Mouse (Mus musculus): ENCODE measurements around the gene Mob3c.

Mob3c gene

DNA sequence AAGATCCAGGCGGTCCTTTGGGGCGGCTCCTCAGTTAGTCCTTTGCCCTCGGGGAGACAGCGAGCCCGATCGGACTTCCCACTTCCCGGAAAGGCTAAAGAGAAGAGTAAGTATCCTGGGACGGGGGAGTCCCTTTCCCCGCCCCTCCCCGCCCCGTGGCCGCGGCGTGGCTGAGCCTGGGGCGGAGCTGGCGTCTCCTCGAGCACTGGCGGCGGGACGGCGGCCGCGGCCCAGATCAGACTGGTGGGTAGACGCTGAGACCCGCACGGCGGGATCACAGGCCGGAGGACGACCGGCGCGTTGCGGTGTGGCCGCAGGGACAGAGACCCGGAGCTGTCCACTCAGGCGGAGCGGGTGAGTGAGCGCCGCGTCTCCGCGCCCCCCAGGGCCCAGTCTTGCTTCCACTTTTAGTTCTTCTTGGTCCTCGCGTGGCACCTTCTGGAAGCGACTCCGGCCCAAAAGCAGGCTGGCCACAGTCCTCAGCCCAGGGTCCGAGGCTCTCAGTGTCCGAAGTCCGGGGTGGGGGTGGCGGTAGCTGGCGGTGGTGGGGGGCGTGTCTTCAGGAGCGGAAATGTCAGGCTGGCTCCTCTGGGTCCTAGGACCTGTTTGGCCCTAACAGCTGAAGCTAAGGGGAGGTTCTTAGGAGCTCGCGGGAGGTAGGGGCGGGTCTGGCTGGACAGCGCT, at the start of gene Mob3c:
Mob3c (plus strand) TSS at position 205 of the 684 bp plus-strand sequence.
- peak; percentile 90 to 95 for DNase-seq (ENCODE audit: inconsistent age in 2 of 2, low spot score in 1 of 2)

DNA sequence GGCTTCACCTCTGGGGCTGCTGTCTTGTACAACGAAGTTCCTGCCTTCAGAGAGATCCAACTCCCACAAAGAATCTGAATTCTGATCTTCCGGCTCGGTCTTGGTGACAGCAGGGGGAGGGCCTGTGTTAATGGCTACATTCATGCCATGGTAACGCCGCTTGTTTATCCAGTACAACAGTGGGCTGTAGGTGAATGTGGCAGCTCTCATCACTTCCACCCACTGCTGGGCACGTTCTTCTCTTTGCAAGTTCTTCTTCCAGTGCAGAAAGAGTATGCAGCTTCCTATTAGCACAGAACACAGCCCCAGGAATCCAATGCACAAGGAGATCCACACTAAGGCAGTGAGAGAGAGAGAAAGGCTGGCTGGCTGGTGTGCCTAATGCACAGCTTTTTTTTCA, 47.6 kb upstream of the Mob3c start:
- no peak for DNase-seq (ENCODE audit: inconsistent age in 2 of 2, low spot score in 1 of 2)

GRCm38 (mm10) chr4:115780918-115781317, 47.0 kb upstream of the Mob3c start, which contains the start of gene Tex38:
Gene Tex38 (minus strand): TSS chr4:115781018.
- no peak for DNase-seq (ENCODE audit: inconsistent age in 2 of 2, low spot score in 1 of 2)

- peak; percentile 83 to 90 for DNase-seq (ENCODE audit: inconsistent age in 2 of 2, low spot score in 1 of 2)
Observed at GRCm38 (mm10) chr4:115782026-115782805, 45.7 kb upstream of the Mob3c start.

DNA sequence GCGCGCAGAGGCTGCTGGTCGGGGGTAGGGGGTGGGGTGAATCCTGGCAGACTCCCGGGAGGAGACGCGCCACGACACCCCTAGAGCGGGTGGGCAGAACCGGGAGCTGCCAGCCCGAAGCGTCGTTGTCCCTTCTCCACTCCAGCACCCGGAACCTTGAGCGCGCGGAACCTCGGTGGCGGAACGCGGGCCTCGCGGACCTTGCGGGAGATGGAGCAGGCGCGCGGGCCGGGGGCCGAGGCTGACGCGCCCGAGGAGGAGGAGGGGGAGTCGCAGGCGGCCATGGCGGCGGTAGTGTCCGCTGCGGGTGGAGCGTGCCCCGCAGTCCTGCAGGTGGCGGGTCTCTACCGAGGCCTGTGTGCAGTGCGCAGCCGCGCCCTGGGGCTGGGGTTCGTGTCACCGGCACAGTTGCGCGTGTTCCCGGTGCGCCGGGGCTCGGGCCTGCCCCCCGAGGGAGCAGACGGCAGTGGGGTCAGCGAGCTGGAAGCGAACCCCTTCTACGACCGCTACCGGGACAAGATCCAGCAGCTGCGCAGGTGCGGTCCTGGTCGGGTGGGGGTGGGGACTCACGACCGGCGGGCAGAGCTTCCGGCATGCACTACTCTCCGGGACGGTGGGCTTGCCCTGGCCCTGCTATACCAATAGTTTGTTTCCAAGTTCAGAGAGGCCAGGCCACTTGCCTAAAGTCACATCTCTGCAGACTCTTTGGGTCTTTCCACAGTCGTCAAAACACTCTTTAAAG, 43.0 kb upstream of the Mob3c start, which contains the start of gene Atpaf1:
Atpaf1 (plus strand) TSS at position 44 of the 742 bp plus-strand sequence.
- peak; percentile 85 to 93 for DNase-seq (ENCODE audit: inconsistent age in 2 of 2, low spot score in 1 of 2)

DNA sequence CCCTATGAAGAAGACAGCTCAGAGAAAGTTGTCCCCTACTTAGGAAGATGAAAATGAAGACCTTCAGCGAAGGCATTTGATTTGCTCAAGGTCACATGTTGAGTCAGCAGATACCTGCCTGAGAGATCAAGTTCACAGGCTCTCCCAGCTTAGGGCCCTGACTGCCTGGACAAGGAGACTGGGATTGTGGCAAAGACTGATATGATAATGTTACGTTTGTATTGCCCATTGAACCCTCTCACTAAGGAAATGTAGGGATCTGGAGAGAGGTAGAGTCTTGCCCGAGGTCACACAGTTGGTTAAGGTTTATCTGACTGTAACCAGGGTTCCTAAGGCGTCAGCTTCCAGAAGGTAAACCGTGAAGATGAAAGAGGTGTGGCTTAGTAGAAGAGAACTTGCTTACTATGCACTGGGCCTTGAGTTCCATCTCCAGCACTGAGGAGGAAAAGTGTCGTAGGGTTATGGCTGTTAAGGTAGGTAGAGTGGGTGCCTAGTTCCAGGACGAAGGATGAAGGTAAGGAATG, 42.3 kb upstream of the Mob3c start:
- peak; percentile 41 to 84 for DNase-seq (ENCODE audit: inconsistent age in 2 of 2, low spot score in 1 of 2)

- no peak for DNase-seq (ENCODE audit: inconsistent age in 2 of 2, low spot score in 1 of 2)
Observed at GRCm38 (mm10) chr4:115790864-115791263, 37.0 kb upstream of the Mob3c start.

DNA sequence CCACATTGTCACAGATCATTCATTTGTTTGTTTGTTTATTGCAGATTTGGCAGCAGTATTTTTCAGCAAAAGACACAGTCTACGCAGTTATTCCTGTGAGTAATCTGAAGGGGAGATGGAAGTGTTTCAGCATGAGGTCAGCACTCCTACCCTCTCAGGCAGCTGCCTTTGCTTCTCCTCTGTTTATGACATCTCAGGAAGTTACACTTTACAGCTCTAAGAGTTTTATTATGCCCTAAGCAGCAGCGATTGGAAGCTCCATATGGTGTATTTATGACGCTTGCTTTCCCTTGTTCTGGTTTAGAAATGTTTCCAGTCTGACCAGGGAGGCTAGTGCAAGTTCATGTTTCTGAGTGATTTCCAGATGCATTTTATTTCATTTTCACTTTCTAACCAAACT, 32.5 kb upstream of the Mob3c start:
- DNase-seq (ENCODE audit: inconsistent age in 2 of 2, low spot score in 1 of 2): no peak

DNA sequence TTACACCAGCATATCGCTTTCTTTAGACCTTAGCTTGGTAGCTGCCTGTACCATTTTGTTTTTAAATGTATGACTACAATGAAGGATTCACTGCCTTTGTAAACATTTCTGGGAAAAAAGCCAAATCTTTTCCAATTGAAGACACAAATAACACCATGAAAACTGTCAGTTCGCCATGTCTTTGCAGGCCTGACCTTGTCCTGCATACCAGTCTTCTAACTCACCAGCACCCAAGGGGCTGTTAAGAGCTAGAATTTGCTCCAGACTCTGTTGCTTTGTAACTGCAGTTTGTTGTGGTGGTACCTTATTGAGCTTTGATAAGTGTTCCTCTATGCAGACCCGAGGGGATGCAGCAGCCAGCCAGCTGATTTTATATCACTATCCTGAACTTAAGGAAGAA, 27.9 kb upstream of the Mob3c start:
- peak; percentile 72 to 89 for DNase-seq (ENCODE audit: inconsistent age in 2 of 2, low spot score in 1 of 2)

GRCm38 (mm10) chr4:115812326-115812725, 15.6 kb upstream of the Mob3c start:
- DNase-seq (ENCODE audit: inconsistent age in 2 of 2, low spot score in 1 of 2): no peak

- DNase-seq (ENCODE audit: inconsistent age in 2 of 2, low spot score in 1 of 2): no peak
Observed at GRCm38 (mm10) chr4:115815606-115816005, 12.3 kb upstream of the Mob3c start.

DNA sequence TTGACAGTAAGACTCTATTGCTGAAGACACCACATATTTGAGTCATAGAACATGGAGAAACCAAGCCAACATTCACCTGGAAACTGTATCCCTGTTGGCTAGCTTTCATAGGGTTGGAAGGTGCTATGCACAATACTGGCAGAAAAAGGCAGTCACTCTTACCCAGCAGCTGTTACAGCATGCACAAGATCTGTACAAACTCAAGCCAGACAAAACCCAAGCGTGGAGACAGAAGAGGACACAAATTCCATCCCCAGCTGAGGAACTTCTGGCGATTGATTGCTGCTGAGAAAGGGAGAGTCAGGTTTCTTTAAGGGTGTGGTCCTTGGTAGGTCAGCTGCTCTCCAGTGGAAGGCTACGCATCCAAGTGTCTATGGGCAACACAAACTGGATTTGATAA, 7.7 kb upstream of the Mob3c start:
- DNase-seq (ENCODE audit: inconsistent age in 2 of 2, low spot score in 1 of 2): no peak

DNA sequence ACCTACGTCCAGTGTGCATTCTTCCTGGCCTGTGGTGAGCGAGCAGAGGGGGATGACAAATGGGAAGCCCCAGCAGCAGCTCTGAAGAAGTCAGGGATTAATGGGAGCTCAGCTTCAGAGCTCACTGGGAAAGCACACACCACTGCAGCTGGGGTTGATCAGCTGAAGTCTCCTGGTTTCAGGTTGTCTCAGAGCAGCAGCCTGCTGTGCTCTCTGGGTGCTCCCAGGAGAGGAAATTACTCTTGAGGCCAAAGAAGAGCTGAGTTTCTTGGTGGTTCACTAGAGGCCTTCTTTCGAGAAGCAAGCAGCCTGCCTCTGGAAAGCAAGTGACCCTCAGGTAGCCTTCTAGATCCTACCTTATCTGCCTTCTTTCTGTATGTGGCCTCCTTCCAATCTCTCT, 6.9 kb upstream of the Mob3c start:
- DNase-seq (ENCODE audit: inconsistent age in 2 of 2, low spot score in 1 of 2): no peak

- no peak for DNase-seq (ENCODE audit: inconsistent age in 2 of 2, low spot score in 1 of 2)
Observed at GRCm38 (mm10) chr4:115821431-115821830, 6.5 kb upstream of the Mob3c start.

DNA sequence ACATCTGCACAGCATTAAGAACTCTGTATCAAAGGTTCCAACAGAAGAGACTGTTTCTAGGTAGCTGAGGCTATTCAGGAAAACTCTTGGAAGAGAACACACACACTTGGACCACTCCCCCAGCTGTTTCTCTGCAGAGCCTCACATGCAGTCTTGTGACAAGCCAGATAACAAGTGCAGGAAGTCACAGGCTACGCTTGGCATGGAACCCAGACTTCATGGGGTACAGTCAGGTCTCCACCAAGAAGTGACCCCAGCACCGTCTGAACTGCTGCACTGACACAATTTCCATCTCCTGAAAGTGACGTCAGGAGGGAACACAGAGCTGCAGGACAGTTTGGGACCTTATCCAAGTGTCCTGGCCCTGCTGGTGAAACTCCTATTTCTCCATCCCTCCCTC, 6.0 kb upstream of the Mob3c start:
- DNase-seq (ENCODE audit: inconsistent age in 2 of 2, low spot score in 1 of 2): peak in 1 of 2 experiments; percentile 43

- DNase-seq (ENCODE audit: inconsistent age in 2 of 2, low spot score in 1 of 2): no peak
Observed at GRCm38 (mm10) chr4:115824178-115824577, 3.7 kb upstream of the Mob3c start.

DNA sequence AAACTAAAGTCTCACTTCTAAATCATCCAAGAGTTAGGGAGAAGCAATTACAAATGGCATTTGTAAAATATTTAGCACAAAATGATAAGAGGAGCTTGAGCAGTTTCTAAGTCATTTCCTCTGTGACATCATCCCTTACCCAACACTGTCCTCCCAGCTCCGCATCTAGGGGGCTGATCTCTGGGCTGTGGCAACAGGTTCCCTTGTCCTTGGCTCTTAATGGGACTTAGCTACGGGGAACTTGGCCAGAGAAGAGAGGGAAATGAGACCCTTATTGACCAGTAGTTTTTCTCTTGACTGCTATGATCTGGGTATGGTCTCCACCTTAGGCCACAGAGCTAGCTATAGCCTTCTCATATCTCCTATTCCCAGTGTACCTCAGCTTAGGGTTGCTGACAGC, 2.6 kb upstream of the Mob3c start:
- no peak for DNase-seq (ENCODE audit: inconsistent age in 2 of 2, low spot score in 1 of 2)

DNA sequence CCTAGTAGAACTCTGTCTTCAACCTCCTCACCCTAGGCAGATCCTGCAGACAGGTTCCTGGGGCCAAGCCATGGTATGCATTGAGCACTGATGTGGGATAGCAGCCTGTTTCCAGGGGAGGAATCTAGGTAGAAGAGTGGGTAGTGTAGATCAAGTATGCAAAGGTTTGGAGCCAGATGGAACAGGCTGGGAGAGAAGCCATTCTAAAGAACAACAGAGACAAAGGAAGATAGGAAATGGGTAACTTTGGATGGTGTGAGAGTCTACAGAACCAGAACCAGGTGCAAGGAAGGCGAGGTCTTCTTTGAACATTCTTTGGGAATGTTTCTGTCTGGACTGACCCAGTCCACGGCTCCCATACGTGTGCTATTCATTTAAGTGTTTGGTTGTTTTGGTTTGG, 826 bp upstream of the Mob3c start:
- no peak for DNase-seq (ENCODE audit: inconsistent age in 2 of 2, low spot score in 1 of 2)

GRCm38 (mm10) chr4:115827535-115827887, 381 bp upstream of the Mob3c start:
- DNase-seq (ENCODE audit: inconsistent age in 2 of 2, low spot score in 1 of 2): no peak

GRCm38 (mm10) chr4:115828572-115828902, 645 bp downstream of the Mob3c start:
- DNase-seq (ENCODE audit: inconsistent age in 2 of 2, low spot score in 1 of 2): no peak

DNA sequence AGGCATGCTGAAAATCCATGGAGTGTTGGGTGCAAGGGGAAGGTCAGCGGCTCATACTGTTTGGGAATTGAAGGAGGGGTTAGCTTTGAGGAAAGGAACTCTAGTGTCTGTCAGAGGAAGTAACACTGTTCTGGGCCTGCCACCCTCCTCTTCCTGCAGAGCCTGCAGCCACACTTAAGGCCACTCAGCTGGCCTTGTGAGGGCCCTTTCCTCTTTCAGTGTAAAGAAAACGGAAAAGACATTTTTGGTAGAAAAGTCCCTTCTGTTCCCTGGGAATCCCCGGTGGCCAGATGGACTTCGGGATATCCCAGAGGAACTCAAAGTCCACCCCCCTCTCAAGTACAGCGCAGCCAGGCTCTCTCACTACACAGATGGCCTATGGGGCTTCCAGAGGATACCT, 2.6 kb downstream of the Mob3c start:
- peak in 1 of 2 experiments; percentile 46 for DNase-seq (ENCODE audit: inconsistent age in 2 of 2, low spot score in 1 of 2)

- no peak for DNase-seq (ENCODE audit: inconsistent age in 2 of 2, low spot score in 1 of 2)
Observed at GRCm38 (mm10) chr4:115831221-115831620, 3.3 kb downstream of the Mob3c start.

Data from adrenal gland, adult (tissue).